Comparison of ENCODE assay signal across 9 mouse cellular contexts in genomic region chr16:19907103-19907502, GRCm38 (mm10).
DNase-seq lines count a peak whose midpoint lies in the region; ATAC-seq and TF ChIP-seq lines count a peak whose summit lies in the region.
"Had no signal": no experiment of that assay in that cellular context is flagged by ENCODE, and none has a peak within 500 bp of the region (broad histone marks: within the 10 kb centered on the region; RNA-seq: fewer than 3 reads in every experiment).

No protein-coding gene starts in this region.

- no peak overlapping the region for H3K27ac ChIP-seq in forebrain, embryonic 14.5 days (ENCODE audit: low read depth, low read length)
- H3K27ac ChIP-seq in forebrain, embryonic 13.5 days = no peak overlapping the region
- no peak overlapping the region for H3K27ac ChIP-seq in liver, adult 2 months (replicated peaks; ENCODE audit: insufficient read depth, low read depth, low read length)
- no peak overlapping the region for H3K27ac ChIP-seq in liver, embryonic 12.5 days
- H3K27ac ChIP-seq: heart, embryonic 13.5 days had no signal

- H3K36me3 ChIP-seq in forebrain, embryonic 14.5 days (ENCODE audit: control insufficient read depth, insufficient read depth, low read length) = no peaks in the 10 kb centered on the region
- H3K36me3 ChIP-seq in forebrain, embryonic 13.5 days (ENCODE audit: poor library complexity, severe bottlenecking) = no peaks in the 10 kb centered on the region
- H3K36me3 ChIP-seq in liver, adult 2 months (ENCODE audit: control insufficient read depth, insufficient read depth, low read length) = no peaks in the 10 kb centered on the region
- H3K36me3 ChIP-seq in liver, embryonic 12.5 days = no peaks in the 10 kb centered on the region
- H3K36me3 ChIP-seq: heart, embryonic 13.5 days had no signal

- ATAC-seq in forebrain, embryonic 14.5 days = no peak
- ATAC-seq in forebrain, embryonic 13.5 days = no peak
- no peak for ATAC-seq in liver, embryonic 12.5 days
- peak; percentile 37 to 80; a peak in 3 of 4 replicates for ATAC-seq in hematopoietic stem cell, adult 5-6 weeks (replicated peaks in 1 of 2; ENCODE audit: insufficient read depth in 1 of 2, low FRiP score in 2 of 2, low TSS enrichment in 1 of 2, low read depth in 1 of 2, poor library complexity in 2 of 2, severe bottlenecking in 2 of 2)

- H3K4me3 ChIP-seq in forebrain, embryonic 14.5 days (ENCODE audit: low read depth, low read length) = no peak overlapping the region
- no peak overlapping the region for H3K4me3 ChIP-seq in forebrain, embryonic 13.5 days
- no peak overlapping the region for H3K4me3 ChIP-seq in liver, adult 2 months (ENCODE audit: insufficient read depth, low read depth, low read length)
- H3K4me3 ChIP-seq in liver, embryonic 12.5 days = no peak overlapping the region
- H3K4me3 ChIP-seq: heart, embryonic 13.5 days had no signal

- DNase-seq in forebrain, embryonic 14.5 days (ENCODE audit: low spot score) = peak; percentile 48
- DNase-seq in liver, adult 2 months (ENCODE audit: extremely low read depth, low read depth, low spot score) = peak; percentile 18
- DNase-seq in adrenal gland, postnatal 10 days = peak; percentile 54
- peak; percentile 71 for DNase-seq in lung, postnatal 14 days
- DNase-seq in thymus, postnatal 14 days = peak; percentile 76

- no peak overlapping the region for H3K4me2 ChIP-seq in forebrain, embryonic 14.5 days (ENCODE audit: low read length)
- H3K4me2 ChIP-seq in forebrain, embryonic 13.5 days = no peak overlapping the region
- H3K4me2 ChIP-seq in liver, embryonic 12.5 days = no peak overlapping the region
- H3K4me2 ChIP-seq: heart, embryonic 13.5 days had no signal

- 39% methylated on average over 2 of the region's 2 CpGs for WGBS in forebrain, embryonic 14.5 days
- WGBS in forebrain, embryonic 13.5 days = 44% methylated on average over 2 of the region's 2 CpGs
- WGBS in liver, adult 2 months = 32% methylated on average over 2 of the region's 2 CpGs
- 27% methylated on average over 2 of the region's 2 CpGs for WGBS in liver, embryonic 12.5 days (ENCODE audit: insufficient replicate concordance)

- no peaks in the 10 kb centered on the region for H3K79me2 ChIP-seq in liver, adult 2 months (ENCODE audit: control insufficient read depth, insufficient read depth, low read length)

- TF ChIP-seq CTCF in liver, adult 2 months (IDR thresholded peaks at IDR 0.05; ENCODE audit: low read depth, low read length) = peak; percentile 20; the same call in 1 of the 2 replicates

- H3K27me3 ChIP-seq in forebrain, embryonic 14.5 days (replicated peaks; ENCODE audit: control insufficient read depth, insufficient read depth, low read length) = no peaks in the 10 kb centered on the region
- no peaks in the 10 kb centered on the region for H3K27me3 ChIP-seq in forebrain, embryonic 13.5 days
- H3K27me3 ChIP-seq in liver, adult 2 months (ENCODE audit: control insufficient read depth, insufficient read depth, low read length) = no peaks in the 10 kb centered on the region
- no peaks in the 10 kb centered on the region for H3K27me3 ChIP-seq in liver, embryonic 12.5 days (replicated peaks)
- H3K27me3 ChIP-seq: heart, embryonic 13.5 days had no signal

- H3K4me1 ChIP-seq in forebrain, embryonic 14.5 days (ENCODE audit: control insufficient read depth, insufficient read depth, low read length) = no peaks in the 10 kb centered on the region
- no peaks in the 10 kb centered on the region for H3K4me1 ChIP-seq in forebrain, embryonic 13.5 days
- H3K4me1 ChIP-seq in liver, adult 2 months (ENCODE audit: control insufficient read depth, insufficient read depth, low read length) = no peaks in the 10 kb centered on the region
- peaks cover 8% of the 10 kb centered on the region; the same call in 1 of the 2 replicates for H3K4me1 ChIP-seq in liver, embryonic 12.5 days

- H3K9me3 ChIP-seq in forebrain, embryonic 14.5 days (replicated peaks; ENCODE audit: control insufficient read depth, low read length) = no peaks in the 10 kb centered on the region
- no peaks in the 10 kb centered on the region for H3K9me3 ChIP-seq in forebrain, embryonic 13.5 days (replicated peaks)
- no peaks in the 10 kb centered on the region for H3K9me3 ChIP-seq in liver, embryonic 12.5 days (replicated peaks)
- H3K9me3 ChIP-seq: heart, embryonic 13.5 days had no signal

- H3K9ac ChIP-seq in forebrain, embryonic 14.5 days (ENCODE audit: low read length) = no peak overlapping the region
- no peak overlapping the region for H3K9ac ChIP-seq in forebrain, embryonic 13.5 days
- no peak overlapping the region for H3K9ac ChIP-seq in liver, adult 2 months (ENCODE audit: low read depth, low read length)
- H3K9ac ChIP-seq in liver, embryonic 12.5 days = no peak overlapping the region
- H3K9ac ChIP-seq: heart, embryonic 13.5 days had no signal

- no peak for TF ChIP-seq POLR2A in liver, adult 2 months (IDR thresholded peaks at IDR 0.05; ENCODE audit: extremely low read depth, insufficient read depth, low read length)

Comparison
In these comparisons a context has a peak if more than half of its experiments do, and no peak if none do; other contexts are left out.
1. ATAC-seq: peak in hematopoietic stem cell, adult 5-6 weeks (2 of 2); none in forebrain, embryonic 14.5 days (single experiment), forebrain, embryonic 13.5 days (single experiment) and liver, embryonic 12.5 days (single experiment).
2. DNase-seq: peak in every context shown above with its lines; median percentile 76 in thymus, postnatal 14 days; 71 in lung, postnatal 14 days; 54 in adrenal gland, postnatal 10 days; 48 in forebrain, embryonic 14.5 days; 18 in liver, adult 2 months.